Mouse (Mus musculus): ENCODE data around the gene Olfr642. TPM values are rescaled to one million over a fixed set of nuclear protein-coding genes. Genes with fewer than 3 reads are reported as not detected.

Olfr642 gene
- polyA plus RNA-seq, 1 experiment from 2014 or later, result not detected

DNA sequence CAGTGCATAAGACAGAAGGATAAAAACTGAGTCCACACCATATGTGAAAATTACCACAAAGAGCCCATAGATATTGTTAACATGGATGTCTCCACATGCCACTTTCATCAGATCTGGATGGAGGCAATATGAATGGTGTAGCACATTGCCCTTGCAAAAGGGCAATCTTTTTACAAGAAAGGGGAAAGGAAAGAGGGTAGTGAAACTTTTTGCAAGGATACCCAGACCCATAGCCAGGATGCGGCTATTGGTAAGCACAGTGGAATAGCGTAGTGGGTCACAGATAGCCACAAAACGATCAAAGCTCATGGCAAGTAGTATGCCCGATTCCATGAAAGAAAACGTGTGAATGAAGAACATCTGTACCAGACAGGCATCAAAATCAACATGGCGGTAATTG is 30.8 kb downstream of the Olfr642 start:
- Histone ChIP-seq H3K36me3 (ENCODE audit: control insufficient read depth, insufficient read depth) (no peaks in the 10 kb centered on the region), H3K4me3 (ENCODE audit: low read length) (no peak overlapping the region), H3K27me3 (ENCODE audit: control insufficient read depth, insufficient read depth, low read length) (no peaks in the 10 kb centered on the region), H3K9me3 (replicated peaks; ENCODE audit: control insufficient read depth, low read length) (no peaks in the 10 kb centered on the region), H3K9ac (ENCODE audit: low read length) (no peak overlapping the region), H3K4me2 (ENCODE audit: low read depth, low read length) (no peak overlapping the region), H3K27ac (ENCODE audit: low read length) (no peak overlapping the region), H3K4me1 (ENCODE audit: control insufficient read depth, insufficient read depth, low read length) (no peaks in the 10 kb centered on the region)
- no peak for ATAC-seq (replicated peaks; ENCODE audit: extremely low read depth, insufficient read depth, low FRiP score)
- WGBS, result 86% methylated on average over 6 of the region's 6 CpGs

DNA sequence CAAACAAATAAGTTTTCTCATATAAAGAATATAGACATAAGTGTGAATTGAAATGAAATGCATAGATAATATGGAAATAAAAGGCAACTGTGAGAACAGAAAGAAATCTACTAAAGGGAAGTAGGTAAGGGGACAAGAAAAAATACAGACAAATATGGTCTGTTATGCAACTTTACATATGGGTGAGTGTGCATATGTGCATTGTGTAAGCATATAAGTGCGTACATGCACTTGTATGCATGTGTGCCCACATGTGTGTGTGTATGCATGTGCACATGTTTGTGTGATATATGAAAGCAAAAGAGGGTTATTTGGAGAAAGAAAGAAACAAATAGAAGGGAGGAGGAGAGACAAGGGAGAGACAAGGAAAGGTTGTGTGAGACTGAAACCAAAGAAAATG is 33.5 kb downstream of the Olfr642 start:
- H3K27me3 ChIP-seq (ENCODE audit: control insufficient read depth, insufficient read depth, low read length), result no peaks in the 10 kb centered on the region
- no peak overlapping the region for H3K27ac ChIP-seq (ENCODE audit: low read length)
- no peaks in the 10 kb centered on the region for H3K4me1 ChIP-seq (ENCODE audit: control insufficient read depth, insufficient read depth, low read length)
- no peak for ATAC-seq (replicated peaks; ENCODE audit: extremely low read depth, insufficient read depth, low FRiP score)
- WGBS, result 79% methylated on average over 1 of the region's 1 CpGs
- H3K9ac ChIP-seq (ENCODE audit: low read length), result no peak overlapping the region
- no peaks in the 10 kb centered on the region for H3K36me3 ChIP-seq (ENCODE audit: control insufficient read depth, insufficient read depth)
- H3K4me2 ChIP-seq (ENCODE audit: low read depth, low read length), result no peak overlapping the region
- H3K4me3 ChIP-seq (ENCODE audit: low read length), result no peak overlapping the region
- no peaks in the 10 kb centered on the region for H3K9me3 ChIP-seq (replicated peaks; ENCODE audit: control insufficient read depth, low read length)

GRCm38 (mm10) chr7:104017203-104017602 is 35.3 kb downstream of the Olfr642 start, which contains the start of gene Olfr639:
Olfr639 (minus strand) TSS chr7:104017303.
- H3K4me1 ChIP-seq (ENCODE audit: control insufficient read depth, insufficient read depth, low read length), result no peaks in the 10 kb centered on the region
- no peak within 1 kb of the TSS for H3K4me3 ChIP-seq (ENCODE audit: low read length)
- no peak within 1 kb of the TSS for H3K4me2 ChIP-seq (ENCODE audit: low read depth, low read length)
- no peaks in the 10 kb centered on the region for H3K27me3 ChIP-seq (ENCODE audit: control insufficient read depth, insufficient read depth, low read length)
- H3K9ac ChIP-seq (ENCODE audit: low read length), result no peak within 1 kb of the TSS
- no peak within 1 kb of the TSS for H3K27ac ChIP-seq (ENCODE audit: low read length)
- no peaks in the 10 kb centered on the region for H3K9me3 ChIP-seq (replicated peaks; ENCODE audit: control insufficient read depth, low read length)
- ATAC-seq (replicated peaks; ENCODE audit: extremely low read depth, insufficient read depth, low FRiP score), result no peak
- no peaks in the 10 kb centered on the region for H3K36me3 ChIP-seq (ENCODE audit: control insufficient read depth, insufficient read depth)

DNA sequence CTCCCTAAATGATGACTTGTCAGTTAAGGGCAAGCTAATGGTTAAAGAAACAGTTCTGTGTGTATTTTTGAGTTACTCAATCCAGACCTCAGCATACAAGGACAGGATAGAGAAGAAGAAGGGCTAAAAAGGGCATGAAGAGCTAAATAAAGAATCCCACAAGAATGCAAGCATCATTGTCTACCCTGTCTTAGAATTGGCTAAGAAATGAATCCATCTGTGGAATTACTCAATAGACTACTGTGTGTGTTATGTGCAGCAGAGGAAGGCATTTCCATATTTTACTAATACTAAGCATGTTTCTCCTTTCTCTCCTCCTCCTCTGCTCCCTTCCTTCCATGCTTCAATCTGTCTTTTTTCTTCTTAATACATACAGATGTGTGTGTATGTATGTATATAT is 53.3 kb downstream of the Olfr642 start:
- Histone ChIP-seq H3K4me2 (ENCODE audit: low read depth, low read length) (no peak overlapping the region), H3K36me3 (ENCODE audit: control insufficient read depth, insufficient read depth) (no peaks in the 10 kb centered on the region), H3K4me3 (ENCODE audit: low read length) (no peak overlapping the region), H3K9ac (ENCODE audit: low read length) (no peak overlapping the region), H3K27ac (ENCODE audit: low read length) (no peak overlapping the region), H3K27me3 (ENCODE audit: control insufficient read depth, insufficient read depth, low read length) (no peaks in the 10 kb centered on the region), H3K4me1 (ENCODE audit: control insufficient read depth, insufficient read depth, low read length) (no peaks in the 10 kb centered on the region), H3K9me3 (replicated peaks; ENCODE audit: control insufficient read depth, low read length) (no peaks in the 10 kb centered on the region)
- ATAC-seq (replicated peaks; ENCODE audit: extremely low read depth, insufficient read depth, low FRiP score), result no peak

DNA sequence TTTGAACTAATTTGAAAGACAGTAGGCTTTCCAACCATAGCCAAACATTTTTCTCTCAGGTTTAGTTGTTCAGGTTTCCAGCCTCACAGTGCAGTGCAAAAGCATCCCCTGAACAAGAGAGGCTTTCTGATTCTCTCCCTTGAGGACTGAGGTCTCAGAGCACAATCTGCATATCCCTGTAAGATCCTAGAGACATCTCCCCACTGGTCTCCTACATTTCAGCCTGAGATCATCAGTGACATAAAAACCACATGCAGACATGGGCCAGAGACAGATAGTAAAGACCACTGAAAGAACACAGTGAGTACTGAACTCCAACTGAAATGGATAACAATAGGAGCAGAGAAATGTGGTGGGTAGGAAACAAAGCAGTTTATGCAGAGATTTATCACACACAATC is 54.0 kb downstream of the Olfr642 start, which contains the start of gene Olfr638:
TSS of gene Olfr638 (plus strand) at position 301 of the 400 bp plus-strand sequence.
- Histone ChIP-seq H3K4me2 (ENCODE audit: low read depth, low read length) (no peak within 1 kb of the TSS), H3K27ac (ENCODE audit: low read length) (no peak within 1 kb of the TSS)

More for the DNA sequence above, 54.0 kb downstream of the Olfr642 start, which contains the start of gene Olfr638:
- no peak for ATAC-seq (replicated peaks; ENCODE audit: extremely low read depth, insufficient read depth, low FRiP score)
- Histone ChIP-seq H3K9ac (ENCODE audit: low read length) (no peak within 1 kb of the TSS), H3K9me3 (replicated peaks; ENCODE audit: control insufficient read depth, low read length) (no peaks in the 10 kb centered on the region), H3K4me3 (ENCODE audit: low read length) (no peak within 1 kb of the TSS), H3K27me3 (ENCODE audit: control insufficient read depth, insufficient read depth, low read length) (no peaks in the 10 kb centered on the region), H3K4me1 (ENCODE audit: control insufficient read depth, insufficient read depth, low read length) (no peaks in the 10 kb centered on the region), H3K36me3 (ENCODE audit: control insufficient read depth, insufficient read depth) (no peaks in the 10 kb centered on the region)

Other genes starting within 250 kb of the Olfr642 start
- gene Hbb-bt, start 238.7 kb downstream of the Olfr642 start, polyA plus RNA-seq (2015; fragmentation: Nextera tagmentation; extraction: Ambion mirVana), result 7,811 and 8,208 TPM in 2 replicates
- gene Hbb-bs, start 224.6 kb downstream of the Olfr642 start, polyA plus RNA-seq (2015; fragmentation: Nextera tagmentation; extraction: Ambion mirVana), result 24,611 and 28,119 TPM in 2 replicates
- gene Hbb-bh2, start 212.1 kb downstream of the Olfr642 start, polyA plus RNA-seq (2015; fragmentation: Nextera tagmentation; extraction: Ambion mirVana), result not detected in 2 replicates
- 2.3 and 2.8 TPM in 2 replicates for gene Hbb-bh1, start 209.5 kb downstream of the Olfr642 start, polyA plus RNA-seq (2015; fragmentation: Nextera tagmentation; extraction: Ambion mirVana)
- 147 and 172 TPM in 2 replicates for gene Hbb-y, start 199.4 kb downstream of the Olfr642 start, polyA plus RNA-seq (2015; fragmentation: Nextera tagmentation; extraction: Ambion mirVana)
- gene Olfr66, start 166.4 kb downstream of the Olfr642 start, polyA plus RNA-seq (2015; fragmentation: Nextera tagmentation; extraction: Ambion mirVana), result not detected in 2 replicates
- gene Olfr64, start 158.2 kb downstream of the Olfr642 start, polyA plus RNA-seq (2015; fragmentation: Nextera tagmentation; extraction: Ambion mirVana), result not detected in 2 replicates
- gene Olfr65, start 149.2 kb downstream of the Olfr642 start, polyA plus RNA-seq (2015; fragmentation: Nextera tagmentation; extraction: Ambion mirVana), result not detected in 2 replicates
- not detected in 2 replicates for gene Olfr631, start 123.8 kb downstream of the Olfr642 start, polyA plus RNA-seq (2015; fragmentation: Nextera tagmentation; extraction: Ambion mirVana)
- gene Olfr632, start 118.3 kb downstream of the Olfr642 start, polyA plus RNA-seq (2015; fragmentation: Nextera tagmentation; extraction: Ambion mirVana), result not detected in 2 replicates
- not detected in 2 replicates for gene Olfr633, start 108.2 kb downstream of the Olfr642 start, polyA plus RNA-seq (2015; fragmentation: Nextera tagmentation; extraction: Ambion mirVana)
- gene Olfr635, start 81.5 kb downstream of the Olfr642 start, polyA plus RNA-seq (2015; fragmentation: Nextera tagmentation; extraction: Ambion mirVana), result not detected in 2 replicates
- gene Olfr638, start 53.9 kb downstream of the Olfr642 start, polyA plus RNA-seq (2015; fragmentation: Nextera tagmentation; extraction: Ambion mirVana), result not detected in 2 replicates
- gene Olfr639, start 35.4 kb downstream of the Olfr642 start, polyA plus RNA-seq (2015; fragmentation: Nextera tagmentation; extraction: Ambion mirVana), result 0.03 TPM in 1 of 2 replicates, not detected in the other
- gene Olfr640, start 27.1 kb downstream of the Olfr642 start, polyA plus RNA-seq (2015; fragmentation: Nextera tagmentation; extraction: Ambion mirVana), result not detected in 2 replicates
- not detected in 2 replicates for gene Olfr641, start 17.2 kb downstream of the Olfr642 start, polyA plus RNA-seq (2015; fragmentation: Nextera tagmentation; extraction: Ambion mirVana)
- not detected in 2 replicates for gene 4930516K23Rik, start 8.8 kb upstream of the Olfr642 start, polyA plus RNA-seq (2015; fragmentation: Nextera tagmentation; extraction: Ambion mirVana)
- not detected in 2 replicates for gene Olfr644, start 19.2 kb upstream of the Olfr642 start, polyA plus RNA-seq (2015; fragmentation: Nextera tagmentation; extraction: Ambion mirVana)
- not detected in 2 replicates for gene Olfr645, start 32.8 kb upstream of the Olfr642 start, polyA plus RNA-seq (2015; fragmentation: Nextera tagmentation; extraction: Ambion mirVana)
- gene Olfr646, start 52.2 kb upstream of the Olfr642 start, polyA plus RNA-seq (2015; fragmentation: Nextera tagmentation; extraction: Ambion mirVana), result not detected in 2 replicates
- gene Ubqln5, start 77.2 kb upstream of the Olfr642 start, polyA plus RNA-seq (2015; fragmentation: Nextera tagmentation; extraction: Ambion mirVana), result not detected in 2 replicates
- gene Olfr643, start 84.7 kb upstream of the Olfr642 start, polyA plus RNA-seq (2015; fragmentation: Nextera tagmentation; extraction: Ambion mirVana), result not detected in 2 replicates
- gene Ubqln3, start 90.6 kb upstream of the Olfr642 start, polyA plus RNA-seq (2015; fragmentation: Nextera tagmentation; extraction: Ambion mirVana), result not detected in 2 replicates
- not detected in 2 replicates for gene Ubqlnl, start 97.9 kb upstream of the Olfr642 start, polyA plus RNA-seq (2015; fragmentation: Nextera tagmentation; extraction: Ambion mirVana)
- 0.08 TPM in 1 of 2 replicates, not detected in the other for gene Olfm5, start 112.2 kb upstream of the Olfr642 start, polyA plus RNA-seq (2015; fragmentation: Nextera tagmentation; extraction: Ambion mirVana)
- 0.17 and 0.24 TPM in 2 replicates for gene Olfr648, start 130.7 kb upstream of the Olfr642 start, polyA plus RNA-seq (2015; fragmentation: Nextera tagmentation; extraction: Ambion mirVana)
- gene Olfr649, start 143.3 kb upstream of the Olfr642 start, polyA plus RNA-seq (2015; fragmentation: Nextera tagmentation; extraction: Ambion mirVana), result not detected in 2 replicates
- 0.97 and 1.4 TPM in 2 replicates for gene Trim6, start 166.1 kb upstream of the Olfr642 start, polyA plus RNA-seq (2015; fragmentation: Nextera tagmentation; extraction: Ambion mirVana)
- gene Trim34a, start 191.8 kb upstream of the Olfr642 start, polyA plus RNA-seq (2015; fragmentation: Nextera tagmentation; extraction: Ambion mirVana), result 3.0 and 4.3 TPM in 2 replicates
- gene Trim5, start 235.4 kb upstream of the Olfr642 start, polyA plus RNA-seq (2015; fragmentation: Nextera tagmentation; extraction: Ambion mirVana), result 0.68 and 0.74 TPM in 2 replicates

Measured in heart, embryonic 16.5 days (tissue).